Mouse (Mus musculus): ENCODE data around the gene Tifab. TPM values are rescaled to one million over a fixed set of nuclear protein-coding genes. Genes with fewer than 3 reads are reported as not detected.

Tifab gene
- polyA plus RNA-seq, 1 experiment = 20.8 TPM

DNA sequence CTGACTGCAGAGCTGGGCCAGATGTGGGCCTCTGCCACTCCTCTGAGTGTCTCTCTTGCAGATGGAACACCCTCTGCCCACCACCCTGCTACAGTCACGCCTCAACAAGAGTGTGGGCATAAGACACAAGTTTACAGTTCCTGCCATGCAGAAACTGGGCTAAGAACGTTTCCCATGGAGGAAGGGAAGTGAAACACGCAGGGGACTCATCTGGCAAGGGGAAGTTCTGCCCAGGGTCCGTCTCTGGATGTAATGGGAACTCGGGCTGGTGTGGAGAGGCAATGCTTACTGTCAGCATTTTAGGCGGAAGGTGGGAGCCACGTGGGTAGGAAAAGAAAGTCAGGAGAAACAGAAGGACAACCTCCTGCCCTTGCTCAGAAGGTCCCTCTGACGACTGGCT is 2.7 kb upstream of the Tifab start:
- TF ChIP-seq CTCF (IDR thresholded peaks at IDR 0.05; ENCODE audit: extremely low read depth, insufficient read depth, insufficient read length, insufficient replicate concordance) (no peak), POLR2A (IDR thresholded peaks at IDR 0.05; ENCODE audit: low read depth, low read length) (no peak)
- Histone ChIP-seq H3K27ac (ENCODE audit: insufficient read depth, low read length) (peak overlapping the region; percentile 55), H3K4me3 (ENCODE audit: extremely low read depth, insufficient read depth, insufficient read length) (no peak overlapping the region), H3K27me3 (ENCODE audit: control insufficient read depth, insufficient read depth, low read length) (no peaks in the 10 kb centered on the region), H3K4me1 (ENCODE audit: control insufficient read depth, insufficient read depth, insufficient read length) (peaks cover 6% of the 10 kb centered on the region; the same call in 1 of the 2 replicates), H3K36me3 (ENCODE audit: control insufficient read depth, insufficient read depth, low read length) (no peaks in the 10 kb centered on the region)
- no peak for DNase-seq (ENCODE audit: low read depth in 1 of 2, low spot score in 2 of 2)
- 19% methylated on average over 8 of the region's 8 CpGs for WGBS

DNA sequence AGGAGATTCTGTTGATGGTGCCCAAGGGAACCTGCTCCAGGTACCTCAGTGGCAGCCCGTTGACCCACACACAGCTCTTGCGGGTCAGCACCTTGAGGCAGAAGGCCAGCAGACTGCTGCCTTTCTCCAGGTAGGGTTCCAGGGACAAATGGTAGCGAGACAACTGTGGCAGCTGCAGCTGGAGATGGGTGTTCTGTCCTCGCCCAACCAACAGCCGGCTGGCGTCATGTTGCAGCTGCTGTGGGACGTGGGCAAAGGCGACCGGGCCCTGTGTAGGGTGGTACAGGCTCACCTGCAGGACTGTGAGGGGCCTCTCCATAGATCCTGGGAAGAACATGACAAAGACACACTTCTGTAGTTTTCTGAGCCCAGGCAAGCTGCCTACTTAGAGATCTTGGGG is 2.4 kb downstream of the Tifab start:
- Histone ChIP-seq H3K4me1 (ENCODE audit: control insufficient read depth, insufficient read depth, insufficient read length) (peaks cover 11% of the 10 kb centered on the region; the same call in 1 of the 2 replicates), H3K27ac (ENCODE audit: insufficient read depth, low read length) (peak overlapping the region; percentile 57), H3K27me3 (ENCODE audit: control insufficient read depth, insufficient read depth, low read length) (no peaks in the 10 kb centered on the region), H3K4me3 (ENCODE audit: extremely low read depth, insufficient read depth, insufficient read length) (peak overlapping the region; percentile 1; the same call in 1 of the 2 replicates), H3K36me3 (ENCODE audit: control insufficient read depth, insufficient read depth, low read length) (no peaks in the 10 kb centered on the region)
- DNase-seq (ENCODE audit: low read depth in 1 of 2, low spot score in 2 of 2) = no peak
- TF ChIP-seq POLR2A (IDR thresholded peaks at IDR 0.05; ENCODE audit: low read depth, low read length) = no peak
- TF ChIP-seq CTCF (IDR thresholded peaks at IDR 0.05; ENCODE audit: extremely low read depth, insufficient read depth, insufficient read length, insufficient replicate concordance) = no peak
- WGBS = 37% methylated on average over 9 of the region's 9 CpGs

DNA sequence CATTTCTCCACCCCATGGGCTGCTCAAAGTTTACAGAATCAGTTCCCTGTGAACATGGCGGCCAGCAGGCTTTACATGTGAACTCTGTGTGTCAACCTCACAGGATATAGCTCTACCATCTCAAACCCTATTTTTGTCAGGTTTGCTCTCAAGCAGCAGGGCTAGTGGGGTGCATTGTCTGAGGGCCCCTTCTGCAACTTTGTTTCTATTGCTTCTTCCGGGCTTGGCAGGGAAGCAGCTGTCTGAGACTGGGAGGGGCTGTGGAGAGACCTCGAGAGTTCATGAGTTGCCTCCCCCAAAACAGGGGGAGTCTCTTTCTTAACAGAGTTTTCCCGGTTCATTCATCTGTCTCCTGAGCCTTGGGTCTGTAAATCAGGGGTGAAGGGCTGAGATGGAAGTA is 2.8 kb downstream of the Tifab start:
- WGBS = 11% methylated on average over 4 of the region's 4 CpGs
- 0 out of 2 replicates have a peak overlapping the region, but pooled peaks have one; percentile 1 for H3K4me3 ChIP-seq (ENCODE audit: extremely low read depth, insufficient read depth, insufficient read length)
- TF ChIP-seq POLR2A (IDR thresholded peaks at IDR 0.05; ENCODE audit: low read depth, low read length) = no peak
- no peak for TF ChIP-seq CTCF (IDR thresholded peaks at IDR 0.05; ENCODE audit: extremely low read depth, insufficient read depth, insufficient read length, insufficient replicate concordance)
- no peak for DNase-seq (ENCODE audit: low read depth in 1 of 2, low spot score in 2 of 2)
- peaks cover 7% of the 10 kb centered on the region; the same call in 1 of the 2 replicates for H3K4me1 ChIP-seq (ENCODE audit: control insufficient read depth, insufficient read depth, insufficient read length)
- no peaks in the 10 kb centered on the region for H3K27me3 ChIP-seq (ENCODE audit: control insufficient read depth, insufficient read depth, low read length)
- H3K27ac ChIP-seq (ENCODE audit: insufficient read depth, low read length) = peak overlapping the region; percentile 57
- no peaks in the 10 kb centered on the region for H3K36me3 ChIP-seq (ENCODE audit: control insufficient read depth, insufficient read depth, low read length)

DNA sequence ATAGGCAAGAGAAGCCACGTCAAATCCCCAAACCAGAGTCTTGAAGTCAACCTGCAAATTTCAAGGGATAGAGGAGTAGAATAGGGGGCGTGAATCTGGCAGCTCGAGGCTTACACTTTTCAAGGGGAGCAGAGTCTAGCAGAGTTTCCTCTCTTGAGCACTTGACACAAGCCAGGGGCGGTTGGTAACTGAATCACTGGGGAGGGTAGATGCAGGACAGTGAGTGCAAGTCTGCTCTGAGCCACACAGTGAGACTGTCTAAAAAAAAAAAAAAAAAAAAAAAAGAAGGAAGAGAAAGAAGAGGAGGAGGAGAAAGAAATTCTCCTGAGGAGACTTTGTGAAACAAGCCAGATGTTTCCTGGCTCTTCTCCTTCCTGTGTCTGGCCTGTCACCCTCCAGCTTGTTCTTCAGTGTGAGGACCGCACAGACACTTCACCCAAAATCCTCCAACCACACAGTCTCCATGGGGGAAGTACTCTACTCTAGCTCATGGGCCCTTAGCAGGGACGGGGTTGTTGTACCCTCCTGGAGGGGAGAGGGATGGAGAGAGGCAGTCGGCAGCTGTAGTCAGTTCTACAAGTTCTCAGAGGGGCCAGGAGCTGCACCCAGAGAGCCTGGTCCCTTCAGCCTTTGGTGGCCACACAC is 5.7 kb downstream of the Tifab start:
- Histone ChIP-seq H3K4me3 (ENCODE audit: extremely low read depth, insufficient read depth, insufficient read length) (no peak overlapping the region), H3K27ac (ENCODE audit: insufficient read depth, low read length) (peak overlapping the region; percentile 6; the same call in 1 of the 2 replicates)

DNA sequence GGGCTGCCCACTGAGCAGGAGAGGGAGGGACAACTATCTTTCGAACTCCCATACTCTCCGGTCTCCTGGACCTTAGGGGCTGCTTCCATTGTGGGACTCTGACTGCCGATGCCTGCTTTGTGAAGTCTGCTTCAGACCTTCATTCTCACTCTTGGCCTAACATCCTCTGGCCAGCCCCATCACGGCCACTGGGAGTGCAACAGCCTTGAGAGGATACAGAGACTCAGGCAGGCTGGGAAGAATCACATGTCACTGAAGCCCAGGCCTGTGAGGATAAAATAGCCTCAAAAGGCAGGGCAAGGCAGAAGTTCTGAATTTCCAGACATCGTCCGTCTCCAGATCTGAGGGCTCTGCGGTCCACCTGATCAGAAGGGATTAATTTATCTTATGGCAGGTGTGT is 6.6 kb downstream of the Tifab start:
- Histone ChIP-seq H3K27ac (ENCODE audit: insufficient read depth, low read length) (no peak overlapping the region), H3K4me1 (ENCODE audit: control insufficient read depth, insufficient read depth, insufficient read length) (peaks cover 14% of the 10 kb centered on the region; the same call in 1 of the 2 replicates), H3K36me3 (ENCODE audit: control insufficient read depth, insufficient read depth, low read length) (no peaks in the 10 kb centered on the region), H3K4me3 (ENCODE audit: extremely low read depth, insufficient read depth, insufficient read length) (no peak overlapping the region), H3K27me3 (ENCODE audit: control insufficient read depth, insufficient read depth, low read length) (no peaks in the 10 kb centered on the region)
- DNase-seq (ENCODE audit: low read depth in 1 of 2, low spot score in 2 of 2) = no peak
- no peak for TF ChIP-seq POLR2A (IDR thresholded peaks at IDR 0.05; ENCODE audit: low read depth, low read length)
- TF ChIP-seq CTCF (IDR thresholded peaks at IDR 0.05; ENCODE audit: extremely low read depth, insufficient read depth, insufficient read length, insufficient replicate concordance) = no peak
- WGBS = 81% methylated on average over 7 of the region's 7 CpGs

More for the DNA sequence above, 5.7 kb downstream of the Tifab start:
- Histone ChIP-seq H3K27me3 (ENCODE audit: control insufficient read depth, insufficient read depth, low read length) (no peaks in the 10 kb centered on the region), H3K4me1 (ENCODE audit: control insufficient read depth, insufficient read depth, insufficient read length) (peaks cover 14% of the 10 kb centered on the region; the same call in 1 of the 2 replicates), H3K36me3 (ENCODE audit: control insufficient read depth, insufficient read depth, low read length) (no peaks in the 10 kb centered on the region)
- TF ChIP-seq CTCF (IDR thresholded peaks at IDR 0.05; ENCODE audit: extremely low read depth, insufficient read depth, insufficient read length, insufficient replicate concordance) (no peak), POLR2A (IDR thresholded peaks at IDR 0.05; ENCODE audit: low read depth, low read length) (no peak)
- no peak for DNase-seq (ENCODE audit: low read depth in 1 of 2, low spot score in 2 of 2)
- WGBS = 16% methylated on average over 7 of the region's 7 CpGs

DNA sequence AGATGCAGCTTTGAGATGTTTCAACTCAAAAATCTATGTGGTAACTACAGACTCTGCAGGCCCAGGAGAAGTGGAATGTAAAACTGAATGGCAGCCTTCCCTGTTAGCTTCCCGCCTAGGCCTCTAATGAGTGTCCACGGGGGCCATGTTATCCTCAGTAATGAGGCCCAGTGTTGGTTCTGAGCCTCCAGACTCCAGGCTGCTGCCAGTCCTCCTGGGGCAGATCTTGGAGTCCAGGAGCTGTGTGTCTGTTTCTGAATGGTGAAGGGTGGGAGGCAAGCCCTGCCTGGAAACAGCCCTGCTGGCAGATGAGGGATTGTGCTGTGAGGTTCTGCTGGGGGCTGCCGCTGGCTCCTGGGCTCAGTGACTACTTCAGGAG is 10.3 kb downstream of the Tifab start:
- no peaks in the 10 kb centered on the region for H3K36me3 ChIP-seq (ENCODE audit: control insufficient read depth, insufficient read depth, low read length)
- no peak overlapping the region for H3K4me3 ChIP-seq (ENCODE audit: extremely low read depth, insufficient read depth, insufficient read length)
- H3K4me1 ChIP-seq (ENCODE audit: control insufficient read depth, insufficient read depth, insufficient read length) = peaks cover 15% of the 10 kb centered on the region; the same call in 1 of the 2 replicates
- 86% methylated on average over 3 of the region's 3 CpGs for WGBS
- DNase-seq (ENCODE audit: low read depth in 1 of 2, low spot score in 2 of 2) = no peak
- no peaks in the 10 kb centered on the region for H3K27me3 ChIP-seq (ENCODE audit: control insufficient read depth, insufficient read depth, low read length)
- H3K27ac ChIP-seq (ENCODE audit: insufficient read depth, low read length) = no peak overlapping the region
- TF ChIP-seq CTCF (IDR thresholded peaks at IDR 0.05; ENCODE audit: extremely low read depth, insufficient read depth, insufficient read length, insufficient replicate concordance) (no peak), POLR2A (IDR thresholded peaks at IDR 0.05; ENCODE audit: low read depth, low read length) (no peak)

Data from spleen, adult 2 months (tissue).